Mouse (Mus musculus): ENCODE results near the gene Slc38a2.

The Slc38a2 gene

GRCm38 (mm10) chr15:96699521-96700511 is at the start of gene Slc38a2:
Gene Slc38a2, minus strand, starts transcription at chr15:96699730.
- DNase-seq (ENCODE audit: inconsistent age in 2 of 2, low spot score in 1 of 2) = peak; percentile 94 to 98

- DNase-seq (ENCODE audit: inconsistent age in 2 of 2, low spot score in 1 of 2) = no peak
Observed at GRCm38 (mm10) chr15:96749101-96749500, 49.6 kb upstream of the Slc38a2 start.

- no peak for DNase-seq (ENCODE audit: inconsistent age in 2 of 2, low spot score in 1 of 2)
Observed at GRCm38 (mm10) chr15:96747551-96747950, 48.0 kb upstream of the Slc38a2 start.

- DNase-seq (ENCODE audit: inconsistent age in 2 of 2, low spot score in 1 of 2) = no peak
Observed at GRCm38 (mm10) chr15:96746986-96747385, 47.5 kb upstream of the Slc38a2 start.

- DNase-seq (ENCODE audit: inconsistent age in 2 of 2, low spot score in 1 of 2) = no peak
Observed at GRCm38 (mm10) chr15:96745299-96745698, 45.8 kb upstream of the Slc38a2 start.

GRCm38 (mm10) chr15:96744882-96745296 is 45.4 kb upstream of the Slc38a2 start:
- no peak for DNase-seq (ENCODE audit: inconsistent age in 2 of 2, low spot score in 1 of 2)

GRCm38 (mm10) chr15:96744153-96744881 is 44.8 kb upstream of the Slc38a2 start:
- no peak for DNase-seq (ENCODE audit: inconsistent age in 2 of 2, low spot score in 1 of 2)

GRCm38 (mm10) chr15:96743257-96743656 is 43.7 kb upstream of the Slc38a2 start:
- peak in 1 of 2 experiments; percentile 54 for DNase-seq (ENCODE audit: inconsistent age in 2 of 2, low spot score in 1 of 2)

- DNase-seq (ENCODE audit: inconsistent age in 2 of 2, low spot score in 1 of 2) = no peak
Observed at GRCm38 (mm10) chr15:96742591-96743241, 43.2 kb upstream of the Slc38a2 start.

- DNase-seq (ENCODE audit: inconsistent age in 2 of 2, low spot score in 1 of 2) = no peak
Observed at GRCm38 (mm10) chr15:96740865-96741561, 41.5 kb upstream of the Slc38a2 start.

- DNase-seq (ENCODE audit: inconsistent age in 2 of 2, low spot score in 1 of 2) = no peak
Observed at GRCm38 (mm10) chr15:96740091-96740490, 40.6 kb upstream of the Slc38a2 start.

GRCm38 (mm10) chr15:96736663-96737385 is 37.3 kb upstream of the Slc38a2 start:
- DNase-seq (ENCODE audit: inconsistent age in 2 of 2, low spot score in 1 of 2) = no peak

GRCm38 (mm10) chr15:96735562-96736160 is 36.1 kb upstream of the Slc38a2 start:
- no peak for DNase-seq (ENCODE audit: inconsistent age in 2 of 2, low spot score in 1 of 2)

GRCm38 (mm10) chr15:96734423-96734822 is 34.9 kb upstream of the Slc38a2 start:
- no peak for DNase-seq (ENCODE audit: inconsistent age in 2 of 2, low spot score in 1 of 2)

GRCm38 (mm10) chr15:96730416-96730815 is 30.9 kb upstream of the Slc38a2 start:
- no peak for DNase-seq (ENCODE audit: inconsistent age in 2 of 2, low spot score in 1 of 2)

GRCm38 (mm10) chr15:96729785-96730184 is 30.3 kb upstream of the Slc38a2 start:
- no peak for DNase-seq (ENCODE audit: inconsistent age in 2 of 2, low spot score in 1 of 2)

- DNase-seq (ENCODE audit: inconsistent age in 2 of 2, low spot score in 1 of 2) = no peak
Observed at GRCm38 (mm10) chr15:96728993-96729392, 29.5 kb upstream of the Slc38a2 start.

- peak in 1 of 2 experiments; percentile 40 for DNase-seq (ENCODE audit: inconsistent age in 2 of 2, low spot score in 1 of 2)
Observed at GRCm38 (mm10) chr15:96728346-96728745, 28.8 kb upstream of the Slc38a2 start.

- DNase-seq (ENCODE audit: inconsistent age in 2 of 2, low spot score in 1 of 2) = no peak
Observed at GRCm38 (mm10) chr15:96724506-96724905, 25.0 kb upstream of the Slc38a2 start.

- DNase-seq (ENCODE audit: inconsistent age in 2 of 2, low spot score in 1 of 2) = no peak
Observed at GRCm38 (mm10) chr15:96722228-96722627, 22.7 kb upstream of the Slc38a2 start.

All from adrenal gland, adult (tissue).